Mouse (Mus musculus) kidney, adult 2 months (tissue): Measurements from ENCODE around the gene Ropn1l. TPM values are rescaled to one million over a fixed set of nuclear protein-coding genes. Genes with fewer than 3 reads are reported as not detected.

Experiments
- DNase-seq: peaks from one replicate; pipeline ENCODE4 v3.0.0; 2021
- H3K27ac ChIP-seq: fragments of 200-500 bp; 2 replicates; pipeline ENCODE4 v1.5.1; 2012; ENCODE audit warnings: low read depth, low read length, control low read depth, inconsistent platforms; ENCODE audit not compliant: insufficient read depth
- H3K27me3 ChIP-seq: fragments of 200-500 bp; replicated peaks from 2 replicates; pipeline ENCODE4 v1.6.1; 2012; ENCODE audit warnings: mild to moderate bottlenecking, moderate library complexity, low read length, inconsistent platforms; ENCODE audit not compliant: control insufficient read depth, insufficient read depth
- H3K36me3 ChIP-seq: fragments of 200-500 bp; 2 replicates; pipeline ENCODE4 v1.6.1; 2012; ENCODE audit warnings: mild to moderate bottlenecking, moderate library complexity, low read length, inconsistent platforms; ENCODE audit not compliant: control insufficient read depth, insufficient read depth
- H3K4me1 ChIP-seq: fragments of 200-500 bp; 2 replicates; pipeline ENCODE4 v1.6.1; 2011; ENCODE audit warnings: low read length; ENCODE audit not compliant: control insufficient read depth, insufficient read depth
- H3K4me3 ChIP-seq: fragments of 200-500 bp; 2 replicates; pipeline ENCODE4 v1.5.1; 2011; ENCODE audit warnings: mild to moderate bottlenecking, low read depth, low read length, control low read depth; ENCODE audit not compliant: insufficient read depth
- CTCF ChIP-seq: fragments of 200-500 bp; conservative IDR thresholded peaks from 2 replicates; pipeline ENCODE4 v1.5.1; 2011; ENCODE audit warnings: low read depth, mild to moderate bottlenecking, control low read depth, low read length, moderate library complexity, mixed read lengths; ENCODE audit not compliant: insufficient read depth, insufficient read length
- POLR2A ChIP-seq: fragments of 200-500 bp; IDR thresholded peaks from one replicate; pipeline ENCODE4 v1.6.1; 2011; ENCODE audit warnings: low read depth, low read length, control low read depth
- WGBS: fragments of 180-500 bp; shearing (Covaris S2); methylation state at CpG from one replicate; pipeline ENCODE4 v1.1.7; 2018; 5-methylcytosine and 5-hydroxymethylcytosine counted together
- polyA plus RNA-seq: library from polyadenylated mRNA; depleted of rRNA; stranded (reverse); fragments of >200 nt; gene quantifications from 2 replicates; pipeline ENCODE4 v1.2.3, GENCODE M21; 2012

The Ropn1l gene
- polyA plus RNA-seq, 1 experiment: 5.6 TPM

GRCm38 (mm10) chr15:31472645-31473574, 19.4 kb upstream of the Ropn1l start:
- Histone ChIP-seq H3K4me1 (no peaks in the 10 kb centered on the region), H3K36me3 (peaks cover 12% of the 10 kb centered on the region), H3K27me3 (no peaks in the 10 kb centered on the region), H3K4me3 (no peak overlapping the region), H3K27ac (no peak overlapping the region)
- 64% methylated on average over 4 of the region's 4 CpGs for WGBS
- TF ChIP-seq POLR2A (no peak), CTCF (no peak)
- no peak for DNase-seq

DNA sequence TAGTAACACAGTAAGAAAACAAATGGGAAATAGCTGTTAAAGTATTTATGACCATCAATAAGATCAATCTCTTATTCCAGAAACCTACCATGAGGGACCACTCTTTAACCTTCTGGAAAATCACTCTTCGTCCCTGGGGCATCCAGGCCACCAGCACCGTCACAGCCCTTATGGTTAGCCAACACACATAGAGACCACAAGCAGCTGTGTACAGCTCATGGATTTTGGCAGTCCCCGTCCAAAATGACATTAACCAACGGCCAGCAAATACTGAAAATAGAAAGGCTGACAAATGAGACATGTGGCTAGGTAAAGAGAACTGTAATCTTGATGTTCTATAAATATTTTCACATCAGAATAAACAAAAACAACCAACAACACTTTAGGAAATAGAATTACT, 18.0 kb upstream of the Ropn1l start:
- Histone ChIP-seq H3K27ac (no peak overlapping the region), H3K36me3 (peaks cover 12% of the 10 kb centered on the region), H3K4me3 (no peak overlapping the region), H3K27me3 (no peaks in the 10 kb centered on the region), H3K4me1 (no peaks in the 10 kb centered on the region)
- TF ChIP-seq POLR2A (no peak), CTCF (no peak)
- 88% methylated on average over 4 of the region's 4 CpGs for WGBS
- no peak for DNase-seq

DNA sequence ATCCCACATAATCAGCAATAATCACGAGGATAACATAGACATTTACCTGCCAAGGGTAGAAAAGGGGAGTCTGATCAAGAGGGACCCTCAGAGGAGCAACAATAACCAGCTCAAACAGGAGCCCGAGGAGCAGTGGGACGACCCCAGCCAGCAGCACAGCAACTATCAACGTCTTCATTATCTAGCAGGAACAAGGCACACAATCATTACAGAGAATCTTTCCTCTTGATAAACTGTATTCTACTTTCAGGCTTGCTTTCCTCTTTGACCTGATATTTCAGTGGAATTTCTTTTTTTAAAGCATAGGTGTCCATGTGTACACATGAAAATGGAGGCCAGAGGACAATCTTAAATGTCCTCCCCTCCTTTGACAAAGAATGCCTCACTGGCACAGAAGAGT, 16.0 kb upstream of the Ropn1l start:
- Histone ChIP-seq H3K27ac (no peak overlapping the region), H3K4me3 (no peak overlapping the region), H3K4me1 (no peaks in the 10 kb centered on the region), H3K36me3 (peaks cover 13% of the 10 kb centered on the region), H3K27me3 (no peaks in the 10 kb centered on the region)
- TF ChIP-seq CTCF (no peak), POLR2A (no peak)
- WGBS: 77% methylated on average over 4 of the region's 4 CpGs
- DNase-seq: no peak

DNA sequence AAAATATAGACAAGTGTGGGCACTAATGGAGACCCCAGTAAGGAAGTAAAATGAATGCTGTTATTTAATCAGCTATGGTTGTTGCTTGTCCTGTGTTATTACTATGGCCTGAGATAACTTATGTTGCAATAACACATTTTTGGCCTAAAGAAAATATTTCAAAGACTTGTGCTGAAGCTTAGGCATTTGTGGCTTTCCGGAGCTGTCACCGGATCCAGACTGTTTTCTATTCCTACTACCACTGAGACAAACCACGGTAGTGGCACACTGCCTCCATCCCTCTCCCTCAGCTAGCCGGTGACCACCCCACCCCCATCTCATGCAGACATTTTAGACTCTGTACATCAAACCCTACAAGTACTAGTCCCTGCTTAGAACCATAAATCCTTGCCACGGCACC, 15.3 kb upstream of the Ropn1l start:
- DNase-seq: no peak
- H3K27me3 ChIP-seq: no peaks in the 10 kb centered on the region
- no peaks in the 10 kb centered on the region for H3K4me1 ChIP-seq
- TF ChIP-seq CTCF: no peak
- TF ChIP-seq POLR2A: no peak
- no peak overlapping the region for H3K4me3 ChIP-seq
- peaks cover 15% of the 10 kb centered on the region for H3K36me3 ChIP-seq
- H3K27ac ChIP-seq: no peak overlapping the region
- WGBS: 67% methylated on average over 5 of the region's 5 CpGs

- WGBS: 98% methylated on average over 1 of the region's 1 CpGs
- H3K4me3 ChIP-seq: no peak overlapping the region
- TF ChIP-seq CTCF: no peak
- TF ChIP-seq POLR2A: no peak
- H3K27ac ChIP-seq: no peak overlapping the region
- no peak for DNase-seq
- no peaks in the 10 kb centered on the region for H3K27me3 ChIP-seq
- peaks cover 19% of the 10 kb centered on the region for H3K36me3 ChIP-seq
- no peaks in the 10 kb centered on the region for H3K4me1 ChIP-seq
Observed at GRCm38 (mm10) chr15:31466749-31467148, 13.2 kb upstream of the Ropn1l start.

DNA sequence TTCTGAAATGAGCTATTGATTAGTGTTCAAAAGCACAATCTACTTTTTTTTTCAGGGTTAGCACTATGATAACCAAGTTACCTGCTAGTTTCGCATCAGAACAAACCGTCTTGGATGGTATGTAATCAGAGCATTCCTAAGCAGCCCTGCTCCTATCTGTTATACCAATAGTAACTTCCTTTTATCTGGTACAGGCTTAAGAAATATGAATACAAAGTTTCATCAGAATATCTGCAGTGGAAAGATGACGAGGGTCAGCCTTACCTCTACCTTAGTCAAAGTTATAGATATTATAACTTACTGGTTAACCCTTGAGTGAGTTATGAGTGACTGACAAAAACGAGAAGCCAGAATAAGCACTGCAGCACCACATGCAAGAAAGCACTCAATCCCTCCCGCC, 12.8 kb upstream of the Ropn1l start:
- DNase-seq: no peak
- H3K4me1 ChIP-seq: no peaks in the 10 kb centered on the region
- TF ChIP-seq POLR2A (no peak), CTCF (no peak)
- H3K36me3 ChIP-seq: peaks cover 18% of the 10 kb centered on the region
- no peak overlapping the region for H3K4me3 ChIP-seq
- 92% methylated on average over 5 of the region's 5 CpGs for WGBS
- no peaks in the 10 kb centered on the region for H3K27me3 ChIP-seq
- no peak overlapping the region for H3K27ac ChIP-seq

DNA sequence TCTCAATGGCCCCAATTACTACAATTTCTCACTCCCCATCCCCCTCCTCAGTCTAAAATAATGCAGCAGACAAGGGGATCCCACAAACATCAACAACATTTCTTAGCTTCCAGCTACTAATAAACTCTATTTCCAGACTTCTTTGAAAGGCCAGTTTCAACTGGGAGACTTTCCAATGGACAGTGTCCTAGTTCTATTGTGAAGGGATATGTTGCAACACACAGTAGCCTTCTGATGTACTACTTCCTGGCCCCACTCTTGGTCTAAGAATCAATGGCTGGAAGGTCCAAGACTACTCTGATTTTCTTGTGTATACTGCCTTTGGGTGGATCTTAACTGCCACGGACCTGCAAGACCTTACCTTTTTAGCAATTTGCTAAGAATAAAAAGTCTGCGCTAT, 12.3 kb upstream of the Ropn1l start:
- Histone ChIP-seq H3K36me3 (peaks cover 21% of the 10 kb centered on the region), H3K4me1 (no peaks in the 10 kb centered on the region), H3K27me3 (no peaks in the 10 kb centered on the region), H3K27ac (no peak overlapping the region), H3K4me3 (no peak overlapping the region)
- 94% methylated on average over 2 of the region's 2 CpGs for WGBS
- DNase-seq: peak; percentile 53
- TF ChIP-seq POLR2A: no peak
- TF ChIP-seq CTCF: no peak

DNA sequence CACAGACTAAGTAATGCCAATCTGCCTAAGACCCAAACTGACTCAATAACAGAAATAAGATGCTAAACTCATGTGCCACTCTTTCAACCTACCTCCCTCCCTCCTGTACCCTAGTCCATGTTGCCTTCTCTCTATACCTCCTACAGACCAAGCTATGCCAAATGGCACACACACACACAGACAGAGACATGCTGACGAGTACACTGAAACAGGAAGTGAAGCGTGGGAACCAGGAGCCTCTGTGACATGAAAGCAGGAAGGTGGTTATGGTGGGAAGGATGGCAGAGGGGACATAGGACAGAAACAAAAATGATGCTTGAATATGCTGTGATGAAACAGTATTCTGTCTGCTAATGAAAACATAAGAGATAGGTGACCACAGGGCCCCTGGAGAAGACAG, 7.0 kb upstream of the Ropn1l start:
- H3K4me1 ChIP-seq: no peaks in the 10 kb centered on the region
- H3K4me3 ChIP-seq: no peak overlapping the region
- no peak for DNase-seq
- no peaks in the 10 kb centered on the region for H3K27me3 ChIP-seq
- WGBS: 76% methylated on average over 2 of the region's 2 CpGs
- no peak overlapping the region for H3K27ac ChIP-seq
- peaks cover 11% of the 10 kb centered on the region for H3K36me3 ChIP-seq
- no peak for TF ChIP-seq POLR2A
- no peak for TF ChIP-seq CTCF
